Mouse (Mus musculus): Measurements from ENCODE around the gene B3gnt9. TPM values are rescaled to one million over a fixed set of nuclear protein-coding genes. Genes with fewer than 3 reads are reported as not detected.

Gene B3gnt9
- total RNA-seq, 2 experiments from 2014 or later: 2.2 to 2.6 TPM

GRCm38 (mm10) chr8:105209153-105210110, 45.5 kb downstream of the B3gnt9 start:
- DNase-seq: no peak

- no peak for DNase-seq
These were observed 47.2 kb downstream of the B3gnt9 start for GRCm38 (mm10) chr8:105207675-105208273.

GRCm38 (mm10) chr8:105206766-105207275, 48.1 kb downstream of the B3gnt9 start:
- peak; percentile 16 to 38 for DNase-seq

- no peak for DNase-seq
These were observed 49.2 kb downstream of the B3gnt9 start for GRCm38 (mm10) chr8:105205748-105206147.

Other genes starting within 250 kb of the B3gnt9 start
- gene Ces3a, start 206.6 kb downstream of the B3gnt9 start, total RNA-seq (2021): not detected
- gene Ces3b, start 171.4 kb downstream of the B3gnt9 start, total RNA-seq (2021): not detected
- gene Ces4a, start 123.4 kb downstream of the B3gnt9 start, total RNA-seq (2021): not detected
- 10 to 100 TPM; 20.1 to 24.7 TPM for gene Cbfb, start 84.5 kb downstream of the B3gnt9 start, total RNA-seq (2021)
- gene D230025D16Rik, start 30.0 kb downstream of the B3gnt9 start, total RNA-seq (2021): 10 to 100 TPM; 36.5 to 39.2 TPM
- gene Tradd, start 9.5 kb upstream of the B3gnt9 start, total RNA-seq (2021): 1 to 10 TPM; 8.2 to 9.0 TPM
- 1 to 10 TPM; 1.0 TPM for gene Fbxl8, start 9.5 kb upstream of the B3gnt9 start, total RNA-seq (2021)
- 1 to 10 TPM; 4.9 to 7.0 TPM for gene Hsf4, start 14.6 kb upstream of the B3gnt9 start, total RNA-seq (2021)
- 1 to 10 TPM; 6.9 to 9.1 TPM for gene Nol3, start 21.0 kb upstream of the B3gnt9 start, total RNA-seq (2021)
- gene 4931428F04Rik, start 34.7 kb upstream of the B3gnt9 start, total RNA-seq (2021): 10 to 100 TPM; 20.5 to 23.4 TPM
- gene Exoc3l, start 40.9 kb upstream of the B3gnt9 start, total RNA-seq (2021): 1 to 10 TPM; 1.3 to 1.7 TPM
- gene E2f4, start 42.5 kb upstream of the B3gnt9 start, total RNA-seq (2021): 10 to 100 TPM; 35.3 to 36.7 TPM
- gene Elmo3, start 50.4 kb upstream of the B3gnt9 start, total RNA-seq (2021): under 1 TPM; 0.77 to 0.81 TPM
- 1 to 10 TPM; 5.9 to 7.8 TPM for gene Lrrc29, start 71.1 kb upstream of the B3gnt9 start, total RNA-seq (2021)
- gene Tmem208, start 71.2 kb upstream of the B3gnt9 start, total RNA-seq (2021): 10 to 100 TPM; 44.1 to 47.9 TPM
- gene Fhod1, start 92.8 kb upstream of the B3gnt9 start, total RNA-seq (2021): 1 to 10 TPM; 1.8 to 1.9 TPM
- gene Slc9a5, start 93.7 kb upstream of the B3gnt9 start, total RNA-seq (2021): 10 to 100 TPM; 12.2 to 13.7 TPM
- 1 to 10 TPM; 1.2 to 2.1 TPM for gene Plekhg4, start 118.1 kb upstream of the B3gnt9 start, total RNA-seq (2021)
- not detected for gene Kctd19, start 158.3 kb upstream of the B3gnt9 start, total RNA-seq (2021)
- gene Lrrc36, start 158.4 kb upstream of the B3gnt9 start, total RNA-seq (2021): under 1 TPM; 0.27 to 0.81 TPM
- 10 to 100 TPM; 31.9 TPM for gene Tppp3, start 216.4 kb upstream of the B3gnt9 start, total RNA-seq (2021)
- 10 to 100 TPM; 32.8 to 37.6 TPM for gene Zdhhc1, start 241.7 kb upstream of the B3gnt9 start, total RNA-seq (2021)